Mouse (Mus musculus): Measurements from ENCODE around the gene Cracr2a. TPM values are rescaled to one million over a fixed set of nuclear protein-coding genes. Genes with fewer than 3 reads are reported as not detected.

The Cracr2a gene
- polyA plus RNA-seq, 1 experiment from 2014 or later = 1.3 TPM

- no peak overlapping the region for H3K27ac ChIP-seq (replicated peaks in 1 of 2; ENCODE audit: control insufficient read depth in 1 of 2, insufficient read depth in 1 of 2, low read depth in 2 of 2, low read length in 2 of 2)
- no peaks in the 10 kb centered on the region; a peak in 1 of 4 replicates for H3K4me1 ChIP-seq (ENCODE audit: control insufficient read depth in 2 of 2, insufficient read depth in 2 of 2, low read length in 2 of 2)
- WGBS = 60% methylated on average over 5 of the region's 5 CpGs
- H3K36me3 ChIP-seq (ENCODE audit: control insufficient read depth, insufficient read depth, low read length) = no peaks in the 10 kb centered on the region
- no peak for ATAC-seq (ENCODE audit: insufficient number of reproducible peaks, insufficient read depth, low FRiP score, low read depth)
- H3K4me2 ChIP-seq (ENCODE audit: low read length) = no peak overlapping the region
- no peaks in the 10 kb centered on the region for H3K9me3 ChIP-seq (ENCODE audit: control insufficient read depth, low read length)
- H3K27me3 ChIP-seq (ENCODE audit: control insufficient read depth, insufficient read depth, low read length) = peaks cover 24% of the 10 kb centered on the region
- H3K4me3 ChIP-seq (ENCODE audit: control insufficient read depth in 1 of 2, insufficient read depth in 1 of 2, low read depth in 1 of 2, low read length in 2 of 2) = no peak overlapping the region
- H3K9ac ChIP-seq (ENCODE audit: low read length) = no peak overlapping the region
These were observed 21.5 kb upstream of the Cracr2a start for GRCm38 (mm10) chr6:127539659-127540058.

DNA sequence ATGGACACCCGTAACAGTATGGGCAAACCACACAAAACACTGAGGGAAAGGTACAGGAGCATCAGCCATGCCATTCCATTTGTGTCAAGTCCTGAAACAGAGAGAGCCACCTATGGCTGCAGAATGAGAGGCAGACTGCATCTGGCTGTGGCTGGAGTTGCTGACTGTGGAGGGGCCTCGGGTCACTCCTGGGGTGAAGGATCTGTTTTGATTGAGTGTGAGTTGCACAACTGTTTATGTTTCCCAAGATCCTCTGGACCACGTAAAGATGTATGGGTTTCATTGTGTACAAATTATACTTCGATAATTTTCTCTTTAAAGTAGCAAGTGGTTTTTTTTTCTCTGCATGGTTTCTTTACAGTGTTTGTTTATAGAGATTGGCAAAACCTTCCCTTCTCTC is 20.6 kb upstream of the Cracr2a start:
- no peak for ATAC-seq (ENCODE audit: insufficient number of reproducible peaks, insufficient read depth, low FRiP score, low read depth)
- Histone ChIP-seq H3K27me3 (ENCODE audit: control insufficient read depth, insufficient read depth, low read length) (peaks cover 24% of the 10 kb centered on the region), H3K4me3 (ENCODE audit: control insufficient read depth in 1 of 2, insufficient read depth in 1 of 2, low read depth in 1 of 2, low read length in 2 of 2) (no peak overlapping the region), H3K4me2 (ENCODE audit: low read length) (no peak overlapping the region), H3K36me3 (ENCODE audit: control insufficient read depth, insufficient read depth, low read length) (no peaks in the 10 kb centered on the region), H3K9me3 (ENCODE audit: control insufficient read depth, low read length) (no peaks in the 10 kb centered on the region), H3K9ac (ENCODE audit: low read length) (no peak overlapping the region), H3K4me1 (ENCODE audit: control insufficient read depth in 2 of 2, insufficient read depth in 2 of 2, low read length in 2 of 2) (no peaks in the 10 kb centered on the region; a peak in 1 of 4 replicates), H3K27ac (replicated peaks in 1 of 2; ENCODE audit: control insufficient read depth in 1 of 2, insufficient read depth in 1 of 2, low read depth in 2 of 2, low read length in 2 of 2) (no peak overlapping the region)
- WGBS = 64% methylated on average over 4 of the region's 4 CpGs

GRCm38 (mm10) chr6:127541617-127542374 is 19.3 kb upstream of the Cracr2a start:
- no peak overlapping the region for H3K27ac ChIP-seq (replicated peaks in 1 of 2; ENCODE audit: control insufficient read depth in 1 of 2, insufficient read depth in 1 of 2, low read depth in 2 of 2, low read length in 2 of 2)
- H3K4me3 ChIP-seq (ENCODE audit: control insufficient read depth in 1 of 2, insufficient read depth in 1 of 2, low read depth in 1 of 2, low read length in 2 of 2) = no peak overlapping the region
- H3K4me1 ChIP-seq (ENCODE audit: control insufficient read depth in 2 of 2, insufficient read depth in 2 of 2, low read length in 2 of 2) = no peaks in the 10 kb centered on the region; a peak in 2 of 4 replicates
- peaks cover 24% of the 10 kb centered on the region for H3K27me3 ChIP-seq (ENCODE audit: control insufficient read depth, insufficient read depth, low read length)
- WGBS = 34% methylated on average over 18 of the region's 18 CpGs
- H3K9me3 ChIP-seq (ENCODE audit: control insufficient read depth, low read length) = no peaks in the 10 kb centered on the region
- H3K4me2 ChIP-seq (ENCODE audit: low read length) = no peak overlapping the region
- H3K9ac ChIP-seq (ENCODE audit: low read length) = no peak overlapping the region
- no peak for ATAC-seq (ENCODE audit: insufficient number of reproducible peaks, insufficient read depth, low FRiP score, low read depth)
- H3K36me3 ChIP-seq (ENCODE audit: control insufficient read depth, insufficient read depth, low read length) = no peaks in the 10 kb centered on the region

DNA sequence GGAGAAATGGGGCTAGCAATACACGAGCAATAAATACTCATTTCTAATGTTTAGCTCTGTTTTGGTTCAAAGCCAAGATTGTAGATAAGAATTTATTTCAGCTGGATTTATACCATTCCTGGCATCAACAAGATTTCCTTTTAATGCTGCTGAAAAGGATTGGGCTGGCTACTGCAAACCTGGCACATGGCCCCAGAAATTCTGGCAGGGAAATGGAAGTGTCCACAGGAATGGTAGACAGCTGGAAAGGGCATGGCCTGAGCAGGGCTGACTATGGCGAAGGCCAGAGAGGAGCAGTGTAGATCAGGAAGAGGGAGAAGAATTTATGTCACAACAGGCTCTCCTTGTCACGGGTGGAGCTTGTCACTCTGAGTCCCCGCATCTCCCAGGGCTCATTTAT is 14.5 kb upstream of the Cracr2a start:
- Histone ChIP-seq H3K4me2 (ENCODE audit: low read length) (no peak overlapping the region), H3K9ac (ENCODE audit: low read length) (no peak overlapping the region), H3K36me3 (ENCODE audit: control insufficient read depth, insufficient read depth, low read length) (no peaks in the 10 kb centered on the region), H3K27me3 (ENCODE audit: control insufficient read depth, insufficient read depth, low read length) (peaks cover 8% of the 10 kb centered on the region), H3K4me1 (ENCODE audit: control insufficient read depth in 2 of 2, insufficient read depth in 2 of 2, low read length in 2 of 2) (peaks cover 0 to 3% of the 10 kb centered on the region in 2 experiments; a peak in 1 of 4 replicates), H3K9me3 (ENCODE audit: control insufficient read depth, low read length) (no peaks in the 10 kb centered on the region), H3K4me3 (ENCODE audit: control insufficient read depth in 1 of 2, insufficient read depth in 1 of 2, low read depth in 1 of 2, low read length in 2 of 2) (no peak overlapping the region), H3K27ac (replicated peaks in 1 of 2; ENCODE audit: control insufficient read depth in 1 of 2, insufficient read depth in 1 of 2, low read depth in 2 of 2, low read length in 2 of 2) (no peak overlapping the region)
- WGBS = 52% methylated on average over 4 of the region's 4 CpGs
- ATAC-seq (ENCODE audit: insufficient number of reproducible peaks, insufficient read depth, low FRiP score, low read depth) = no peak

DNA sequence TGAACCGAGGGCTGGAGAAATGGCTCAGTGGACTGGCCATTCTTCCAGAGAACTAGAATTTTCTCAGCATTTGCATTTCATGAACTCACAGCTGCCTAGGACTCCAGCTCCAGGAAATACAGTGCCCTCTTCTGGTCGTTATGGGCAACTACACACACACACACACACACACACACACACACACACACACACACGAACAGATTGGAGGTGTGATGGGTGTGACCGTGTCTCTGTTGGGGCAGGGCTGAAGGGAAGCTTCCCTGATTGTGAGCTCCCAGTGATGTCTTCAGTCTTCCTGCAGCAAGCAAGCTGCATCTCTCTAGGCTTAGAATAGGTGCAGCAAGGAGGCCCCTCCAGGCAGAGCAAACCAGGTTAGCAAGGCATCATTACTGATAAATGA is 8.2 kb upstream of the Cracr2a start:
- Histone ChIP-seq H3K27ac (replicated peaks in 1 of 2; ENCODE audit: control insufficient read depth in 1 of 2, insufficient read depth in 1 of 2, low read depth in 2 of 2, low read length in 2 of 2) (no peak overlapping the region), H3K9me3 (ENCODE audit: control insufficient read depth, low read length) (peaks cover 4% of the 10 kb centered on the region; the same call in 1 of the 2 replicates), H3K27me3 (ENCODE audit: control insufficient read depth, insufficient read depth, low read length) (no peaks in the 10 kb centered on the region), H3K9ac (ENCODE audit: low read length) (no peak overlapping the region), H3K36me3 (ENCODE audit: control insufficient read depth, insufficient read depth, low read length) (no peaks in the 10 kb centered on the region), H3K4me3 (ENCODE audit: control insufficient read depth in 1 of 2, insufficient read depth in 1 of 2, low read depth in 1 of 2, low read length in 2 of 2) (no peak overlapping the region), H3K4me1 (ENCODE audit: control insufficient read depth in 2 of 2, insufficient read depth in 2 of 2, low read length in 2 of 2) (peaks cover 4 to 7% of the 10 kb centered on the region in 2 experiments; a peak in 3 of 4 replicates), H3K4me2 (ENCODE audit: low read length) (no peak overlapping the region)
- WGBS = 72% methylated on average over 4 of the region's 4 CpGs
- ATAC-seq (ENCODE audit: insufficient number of reproducible peaks, insufficient read depth, low FRiP score, low read depth) = no peak

DNA sequence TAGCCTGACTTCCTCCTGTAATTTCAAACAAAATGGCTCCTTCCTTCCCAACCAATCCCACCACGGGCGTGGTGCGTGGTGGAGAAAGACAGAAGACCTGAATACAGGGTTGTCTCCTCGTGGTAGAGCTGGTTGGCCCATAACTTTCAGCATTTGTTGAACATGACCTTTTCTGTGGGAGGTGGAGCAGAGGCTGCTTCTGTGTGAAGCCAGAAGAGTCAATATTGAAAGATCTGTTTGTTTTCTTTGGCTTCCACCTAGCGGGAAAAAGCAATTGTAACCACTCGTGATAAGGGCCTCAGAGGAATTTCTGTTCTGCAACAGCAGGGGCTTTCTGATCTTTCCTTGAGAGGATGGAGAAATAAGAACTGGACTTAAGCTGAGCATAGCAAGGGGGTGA is 5.6 kb upstream of the Cracr2a start:
- Histone ChIP-seq H3K9ac (ENCODE audit: low read length) (no peak overlapping the region), H3K27ac (replicated peaks in 1 of 2; ENCODE audit: control insufficient read depth in 1 of 2, insufficient read depth in 1 of 2, low read depth in 2 of 2, low read length in 2 of 2) (no peak overlapping the region), H3K4me2 (ENCODE audit: low read length) (no peak overlapping the region), H3K27me3 (ENCODE audit: control insufficient read depth, insufficient read depth, low read length) (no peaks in the 10 kb centered on the region), H3K36me3 (ENCODE audit: control insufficient read depth, insufficient read depth, low read length) (no peaks in the 10 kb centered on the region), H3K4me3 (ENCODE audit: control insufficient read depth in 1 of 2, insufficient read depth in 1 of 2, low read depth in 1 of 2, low read length in 2 of 2) (no peak overlapping the region), H3K9me3 (ENCODE audit: control insufficient read depth, low read length) (peaks cover 4% of the 10 kb centered on the region; the same call in 1 of the 2 replicates), H3K4me1 (ENCODE audit: control insufficient read depth in 2 of 2, insufficient read depth in 2 of 2, low read length in 2 of 2) (peaks cover 4 to 5% of the 10 kb centered on the region in 2 experiments; a peak in 3 of 4 replicates)
- 46% methylated on average over 6 of the region's 6 CpGs for WGBS
- no peak for ATAC-seq (ENCODE audit: insufficient number of reproducible peaks, insufficient read depth, low FRiP score, low read depth)

DNA sequence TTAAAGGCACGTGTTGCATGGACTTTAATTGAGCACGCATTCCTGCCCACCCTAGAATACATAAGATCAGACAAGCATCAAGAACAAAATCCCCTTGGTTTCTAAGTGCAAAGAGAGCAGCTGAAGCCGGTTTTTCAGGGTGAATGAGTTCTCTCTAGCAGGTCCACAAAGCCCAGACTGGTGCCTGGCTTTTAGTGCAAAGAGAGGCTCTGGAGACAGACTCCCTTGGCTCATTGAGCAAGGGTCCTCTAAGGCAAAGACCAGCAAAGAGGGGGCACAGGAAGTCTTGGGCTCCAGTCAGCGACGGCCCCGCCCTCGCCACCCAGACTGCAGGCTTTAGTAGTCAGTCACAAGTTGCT is 287 bp upstream of the Cracr2a start:
- Histone ChIP-seq H3K4me1 (ENCODE audit: control insufficient read depth in 2 of 2, insufficient read depth in 2 of 2, low read length in 2 of 2) (peaks cover 13 to 19% of the 10 kb centered on the region in 2 experiments), H3K9ac (ENCODE audit: low read length) (peak overlapping the region; percentile 67; the same call in 1 of the 2 replicates), H3K4me3 (ENCODE audit: control insufficient read depth in 1 of 2, insufficient read depth in 1 of 2, low read depth in 1 of 2, low read length in 2 of 2) (peak overlapping the region; percentile 52 to 65), H3K9me3 (ENCODE audit: control insufficient read depth, low read length) (no peaks in the 10 kb centered on the region), H3K4me2 (ENCODE audit: low read length) (peak overlapping the region; percentile 90), H3K27me3 (ENCODE audit: control insufficient read depth, insufficient read depth, low read length) (no peaks in the 10 kb centered on the region), H3K36me3 (ENCODE audit: control insufficient read depth, insufficient read depth, low read length) (no peaks in the 10 kb centered on the region), H3K27ac (replicated peaks in 1 of 2; ENCODE audit: control insufficient read depth in 1 of 2, insufficient read depth in 1 of 2, low read depth in 2 of 2, low read length in 2 of 2) (peak overlapping the region in 1 of 2 experiments; percentile 61; a peak in 1 of 4 replicates)
- ATAC-seq (ENCODE audit: insufficient number of reproducible peaks, insufficient read depth, low FRiP score, low read depth) = no peak
- WGBS = 10% methylated on average over 7 of the region's 7 CpGs

All from heart, embryonic 14.5 days (tissue).